Mouse (Mus musculus) adrenal gland, postnatal 36 days (tissue): Measurements from ENCODE around the gene Gnb3. TPM values are rescaled to one million over a fixed set of nuclear protein-coding genes. Genes with fewer than 3 reads are reported as not detected.
A peak's percentile ranks its signal among the peaks of the same experiment; 100 is the strongest.
"Not testable (repeated sequence)": the region's sequence is repeated elsewhere in the genome, so short reads cannot be mapped to it uniquely, and the experiment has no call there.

Source experiments
- DNase-seq, 2 experiments: peaks; one replicate each; pipeline ENCODE4 v3.0.0; 2021; ENCODE audit warnings: mixed read lengths in 1 of 2
- total RNA-seq, 2 experiments: library from RNA; stranded (reverse); gene quantifications; 2 replicates each; pipeline ENCODE4 v1.2.3; 2021

The Gnb3 gene
- total RNA-seq, 2 experiments from 2014 or later = 6.2 to 8.1 TPM

GRCm38 (mm10) chr6:124816611-124817010, 23.5 kb downstream of the Gnb3 start:
- DNase-seq = no peak

DNA sequence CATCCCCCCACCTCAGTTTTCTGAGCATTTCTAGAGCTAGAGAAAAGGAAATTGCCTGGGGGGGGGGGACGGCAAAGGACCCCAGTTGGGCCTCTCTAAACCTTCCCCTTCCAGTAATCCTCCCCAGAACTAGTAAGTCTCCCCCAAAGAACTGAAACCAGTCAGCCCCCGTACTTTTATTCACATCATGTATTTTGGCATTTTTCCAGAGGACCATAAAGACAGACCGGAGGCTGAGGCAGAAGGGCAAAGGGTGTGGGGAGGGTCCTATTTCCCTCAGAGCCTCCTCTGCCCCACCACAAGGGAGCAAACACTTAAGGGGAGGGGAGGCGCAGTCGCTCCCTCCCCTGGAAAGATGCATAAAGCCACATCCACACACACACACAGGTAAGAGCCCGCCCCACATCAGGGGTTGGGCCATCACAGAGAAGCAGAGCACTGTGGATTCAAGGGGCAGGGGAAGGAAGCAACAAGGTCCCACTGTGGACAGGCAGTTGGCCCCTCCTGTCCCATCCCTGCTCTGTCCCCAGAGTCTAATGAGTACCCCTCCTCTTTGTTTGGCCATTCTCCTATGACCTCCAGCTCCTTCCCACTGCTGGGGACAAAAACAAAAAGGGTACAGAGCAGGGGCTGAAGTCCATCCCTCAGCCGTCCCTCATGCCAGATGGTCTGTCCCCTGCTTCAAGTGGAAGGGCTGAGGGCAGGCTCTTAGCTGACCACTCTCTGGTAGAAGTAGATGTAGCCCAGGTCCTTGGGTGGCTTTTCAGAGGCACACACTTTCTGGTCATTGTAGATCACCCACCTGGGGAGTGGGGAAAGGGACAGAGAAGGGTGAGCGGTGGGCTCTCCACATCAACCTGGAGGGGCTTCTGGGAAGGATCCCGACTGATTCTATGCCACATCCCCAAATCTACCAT, 25.0 kb downstream of the Gnb3 start:
- no peak for DNase-seq

GRCm38 (mm10) chr6:124814448-124814847, 25.6 kb downstream of the Gnb3 start:
- DNase-seq = peak; percentile 25 to 49

DNA sequence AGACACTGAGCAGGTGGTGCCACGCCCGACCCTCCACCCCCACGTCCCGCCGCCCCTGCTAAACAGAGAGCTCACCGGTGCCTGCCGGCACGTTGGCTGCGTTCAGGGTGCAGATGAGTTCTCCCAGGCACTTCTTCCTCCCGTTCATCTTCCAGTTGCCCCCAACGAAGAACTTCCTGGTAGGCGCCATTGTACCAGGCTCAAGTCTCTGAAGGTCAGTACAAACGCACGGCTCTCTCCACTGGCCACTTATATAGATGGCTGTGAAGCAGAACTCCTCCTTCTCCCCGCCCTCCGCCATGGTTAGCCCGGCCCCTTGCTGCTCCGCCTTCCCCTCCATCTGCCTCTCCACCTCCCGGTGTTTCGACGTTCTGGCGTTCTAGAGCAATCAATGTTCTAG, 26.1 kb downstream of the Gnb3 start, which contains the start of gene Tpi1:
Gene Tpi1 (minus strand): TSS at position 364 of the 400 bp plus-strand sequence.
- peak; percentile 94 for DNase-seq

- peak; percentile 73 to 80 for DNase-seq
Measured at GRCm38 (mm10) chr6:124813496-124813895, 26.6 kb downstream of the Gnb3 start.

DNA sequence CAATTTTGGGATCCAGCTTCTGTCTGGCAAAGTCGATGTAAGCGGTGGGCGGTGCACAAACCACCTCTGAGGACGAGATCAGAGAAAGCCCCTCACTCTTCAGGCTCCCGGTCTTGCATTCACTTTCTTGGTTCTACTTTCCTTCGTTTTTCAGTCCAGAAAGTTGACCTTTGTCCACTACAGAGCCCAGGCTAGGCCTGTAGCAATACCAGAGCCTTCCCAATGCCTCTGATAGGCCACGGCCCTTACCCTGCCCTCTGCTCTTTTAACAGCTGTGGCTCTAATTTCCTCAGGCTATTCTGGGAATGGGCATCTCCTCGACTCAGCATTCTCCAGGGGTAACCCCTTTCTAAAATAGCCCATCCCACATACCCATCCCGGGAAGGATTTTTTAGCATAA, 27.2 kb downstream of the Gnb3 start:
- DNase-seq = no peak

- DNase-seq = no peak
Measured at GRCm38 (mm10) chr6:124811701-124812560, 28.1 kb downstream of the Gnb3 start.

DNA sequence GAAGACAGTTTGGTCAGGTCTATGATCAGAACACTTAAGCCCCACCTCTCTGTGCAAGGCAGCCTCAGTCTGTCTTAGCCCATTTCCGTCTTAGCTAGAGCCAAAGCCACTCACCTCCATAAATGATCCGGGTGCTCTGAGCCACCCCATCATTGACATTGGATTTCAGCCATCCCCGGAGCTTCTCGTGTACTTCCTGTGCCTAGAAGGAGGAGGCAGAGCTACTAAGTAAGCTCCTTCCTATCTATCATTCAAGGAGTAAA, 28.7 kb downstream of the Gnb3 start:
- DNase-seq = no peak

DNA sequence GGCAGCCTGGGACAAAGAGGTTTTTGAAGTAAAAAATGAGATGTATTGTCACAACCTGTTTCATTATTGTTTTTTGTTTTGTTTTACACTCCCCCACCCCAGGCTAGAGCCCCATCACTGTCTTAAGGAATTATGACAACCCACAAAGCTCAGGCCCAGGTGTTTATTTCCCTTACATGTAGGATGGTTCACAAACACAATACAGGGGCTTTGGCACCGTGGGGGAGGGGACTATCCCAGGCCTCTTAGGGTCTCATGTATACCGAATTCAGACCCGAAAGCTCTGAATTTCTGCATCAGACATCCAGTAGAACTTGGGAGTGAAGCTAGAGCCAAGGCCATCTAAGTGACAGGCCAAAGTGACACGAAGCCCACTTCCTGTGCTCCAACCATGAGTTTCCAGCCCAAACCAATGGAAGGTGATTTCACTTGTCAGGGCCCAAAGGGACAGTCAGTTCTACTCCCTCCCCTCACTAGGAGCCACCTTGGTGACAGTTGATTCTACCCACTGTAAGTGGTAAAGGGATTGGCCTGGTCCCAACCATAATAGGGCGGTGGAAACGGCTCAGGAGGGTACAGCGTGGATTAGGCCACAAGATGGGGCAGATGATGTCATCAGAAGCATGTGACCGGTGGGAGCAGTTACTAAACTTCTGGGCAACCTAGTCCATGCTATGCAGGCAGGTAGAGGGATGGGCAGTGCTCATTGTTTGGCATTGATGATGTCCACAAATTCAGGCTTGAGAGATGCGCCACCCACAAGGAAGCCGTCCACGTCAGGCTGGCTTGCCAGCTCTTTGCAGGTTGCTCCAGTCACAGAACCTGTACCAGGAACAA, 29.3 kb downstream of the Gnb3 start:
- not testable (repeated sequence) for DNase-seq

GRCm38 (mm10) chr6:124809775-124810538, 30.1 kb downstream of the Gnb3 start:
- DNase-seq = no peak

GRCm38 (mm10) chr6:124809052-124809774, 30.9 kb downstream of the Gnb3 start:
- peak; percentile 89 to 92 for DNase-seq

DNA sequence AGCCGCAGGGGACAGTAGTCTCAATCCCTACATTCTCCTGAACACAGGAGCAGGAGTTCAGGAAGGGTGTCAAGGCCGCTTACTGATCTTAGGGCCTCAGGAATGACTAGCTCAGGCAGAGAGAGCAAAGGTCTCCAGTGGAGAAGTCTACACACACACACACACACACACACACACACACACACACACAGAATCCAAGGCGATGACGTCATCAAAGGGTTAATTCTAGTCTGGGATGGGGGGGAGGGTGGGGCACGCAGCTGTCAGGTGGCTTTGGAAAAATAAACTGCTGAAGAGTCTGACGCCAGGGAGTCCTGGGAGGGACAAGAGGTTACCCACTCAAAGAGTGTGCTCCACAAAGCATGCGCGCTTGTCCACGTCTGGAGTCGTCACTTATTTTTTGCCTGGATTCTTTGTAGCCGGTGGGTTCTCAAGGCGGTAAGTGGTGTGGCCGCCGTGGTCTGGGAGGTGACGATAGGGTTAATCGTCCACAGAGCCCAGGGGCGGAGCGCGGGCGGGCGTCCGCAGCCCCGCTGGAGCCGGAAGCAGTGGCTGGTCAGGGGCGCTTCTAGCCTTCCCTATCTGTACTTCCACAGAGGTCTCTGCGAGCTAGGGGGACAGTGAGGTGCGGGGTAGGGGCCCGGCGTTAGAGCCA, 31.6 kb downstream of the Gnb3 start, which contains the start of gene Spsb2:
Gene Spsb2 (plus strand): TSS at position 304 of the 655 bp plus-strand sequence.
- peak; percentile 88 to 91 for DNase-seq

- no peak for DNase-seq
Measured at GRCm38 (mm10) chr6:124807986-124808357, 32.1 kb downstream of the Gnb3 start.

GRCm38 (mm10) chr6:124807366-124807765, 32.7 kb downstream of the Gnb3 start:
- no peak for DNase-seq

- no peak for DNase-seq
Measured at GRCm38 (mm10) chr6:124806446-124807140, 33.5 kb downstream of the Gnb3 start.

DNA sequence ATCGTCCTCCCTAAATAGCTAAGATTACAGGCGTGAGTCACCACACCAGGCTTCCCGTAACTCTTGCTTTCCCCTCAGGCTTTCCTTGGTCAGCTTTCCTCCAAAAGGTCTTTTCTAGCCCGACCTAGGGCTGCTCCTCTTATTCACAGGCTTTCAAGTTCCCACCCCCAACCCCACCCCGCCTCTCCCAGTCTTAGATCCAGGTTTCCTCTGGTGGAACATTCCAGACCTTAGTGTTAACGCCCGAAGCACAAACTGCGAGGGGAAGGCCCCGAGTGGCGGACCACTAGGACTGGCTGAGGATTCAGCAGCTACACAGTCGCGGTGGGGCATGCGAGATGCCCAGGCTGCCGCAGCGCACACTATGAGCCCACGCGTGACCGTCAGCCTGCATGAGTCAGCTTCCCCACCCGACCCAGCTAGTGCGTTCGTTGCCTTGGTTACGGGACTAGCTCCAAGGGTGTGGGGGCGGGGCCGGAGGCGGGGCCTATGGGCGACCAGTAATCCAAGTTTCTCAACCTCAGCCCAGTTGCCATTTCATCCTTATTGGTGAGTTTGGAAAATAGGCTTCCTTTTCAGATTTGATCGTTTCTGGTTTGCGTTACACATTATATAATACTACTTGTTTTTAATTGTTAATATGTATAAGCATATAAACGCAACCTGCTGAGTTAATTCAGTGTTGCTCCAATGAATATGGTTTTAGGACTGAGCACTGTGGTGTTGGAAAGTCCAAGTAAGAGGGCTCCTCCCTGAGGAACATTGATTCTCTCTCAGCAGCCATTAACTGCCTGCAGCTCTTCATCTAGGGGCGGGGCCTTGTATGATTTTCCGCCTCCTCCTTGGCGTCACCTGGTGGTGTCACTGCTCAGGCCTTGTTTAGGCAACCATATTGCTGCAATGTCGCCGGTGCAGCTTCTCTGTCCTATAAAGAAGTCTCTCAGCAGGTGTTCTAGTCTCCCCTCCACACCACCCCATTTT, 34.4 kb downstream of the Gnb3 start:
- peak; percentile 97 to 99 for DNase-seq

DNA sequence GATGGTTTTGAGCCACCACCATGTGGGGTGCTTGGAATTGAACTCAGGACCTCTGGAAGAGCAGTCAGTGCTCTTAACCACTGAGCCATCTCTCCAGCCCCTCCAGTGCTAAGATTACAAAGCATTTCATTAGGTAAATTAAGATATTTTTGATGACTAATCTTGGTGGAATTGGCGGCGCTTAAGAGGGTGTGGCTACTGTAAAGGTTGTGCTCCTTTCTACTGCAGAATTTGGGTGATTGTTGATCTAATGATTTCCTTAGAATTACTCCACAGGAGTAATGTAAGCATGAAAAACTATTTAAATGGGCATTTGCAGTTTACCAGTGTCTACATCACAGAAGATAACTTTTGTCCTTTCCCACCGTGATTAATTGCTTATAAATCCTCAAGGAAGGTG, 35.7 kb downstream of the Gnb3 start:
- DNase-seq = no peak

GRCm38 (mm10) chr6:124803691-124804090, 36.4 kb downstream of the Gnb3 start:
- DNase-seq = not testable (repeated sequence)
